Mouse (Mus musculus) limb, embryonic 13.5 days (tissue): Measurements from ENCODE around the gene Epha3. TPM values are rescaled to one million over a fixed set of nuclear protein-coding genes. Genes with fewer than 3 reads are reported as not detected.
A peak's percentile ranks its signal among the peaks of the same experiment; 100 is the strongest.

Source experiments
- ATAC-seq: fragments of 200-750 bp; cut with Nextera tagmentation; 2 replicates; pipeline ENCODE4 v1.8.0; 2017; ENCODE audit warnings: low read depth, moderate number of reproducible peaks, moderate TSS enrichment; ENCODE audit not compliant: low FRiP score
- H3K27ac ChIP-seq: fragments of 300-500 bp; sonication (generic); 2 replicates; pipeline ENCODE4 v1.5.1; 2015; ENCODE audit warnings: inconsistent platforms, mild to moderate bottlenecking, moderate library complexity
- H3K27me3 ChIP-seq: fragments of 300-500 bp; sonication (generic); 2 replicates; pipeline ENCODE4 v1.6.1; 2015; ENCODE audit warnings: mild to moderate bottlenecking, inconsistent platforms
- H3K36me3 ChIP-seq: fragments of 300-500 bp; sonication (generic); 2 replicates; pipeline ENCODE4 v1.6.1; 2015; ENCODE audit warnings: inconsistent platforms, mild to moderate bottlenecking, moderate library complexity
- H3K4me1 ChIP-seq: fragments of 300-500 bp; sonication (generic); 2 replicates; pipeline ENCODE4 v1.6.1; 2015; ENCODE audit warnings: inconsistent platforms
- H3K4me2 ChIP-seq: fragments of 300-500 bp; sonication (generic); replicated peaks from 2 replicates; pipeline ENCODE4 v1.6.1; 2015; ENCODE audit warnings: inconsistent platforms, mild to moderate bottlenecking, moderate library complexity
- H3K4me3 ChIP-seq: fragments of 300-500 bp; sonication (generic); 2 replicates; pipeline ENCODE4 v1.5.1; 2015; ENCODE audit warnings: moderate library complexity, mild to moderate bottlenecking, inconsistent platforms
- H3K9ac ChIP-seq: fragments of 300-500 bp; sonication (generic); 2 replicates; pipeline ENCODE4 v1.6.1; 2015; ENCODE audit warnings: mild to moderate bottlenecking, inconsistent platforms
- H3K9me3 ChIP-seq: fragments of 300-500 bp; sonication (generic); 2 replicates; pipeline ENCODE4 v1.6.1; 2016; ENCODE audit warnings: inconsistent platforms
- WGBS: fragments of 180-500 bp; shearing (Covaris S2); methylation state at CpG from one replicate; pipeline ENCODE4 v1.1.7; 2015; 5-methylcytosine and 5-hydroxymethylcytosine counted together
- polyA plus RNA-seq: library from polyadenylated mRNA; unstranded; fragments of >200 nt; fragmentation: Nextera tagmentation; extraction: Ambion mirVana; gene quantifications from 2 replicates; pipeline ENCODE4 v1.2.1, GENCODE M21; 2015

Epha3 gene
- polyA plus RNA-seq, 1 experiment from 2014 or later: 36.1 TPM

- WGBS: 7% methylated on average over 6 of the region's 6 CpGs
- Histone ChIP-seq H3K4me2 (peak overlapping the region; percentile 32), H3K27ac (no peak overlapping the region), H3K9me3 (no peaks in the 10 kb centered on the region), H3K4me3 (no peak overlapping the region), H3K27me3 (peaks cover 9% of the 10 kb centered on the region; the same call in 1 of the 2 replicates), H3K36me3 (peaks cover 3% of the 10 kb centered on the region; the same call in 1 of the 2 replicates), H3K9ac (no peak overlapping the region), H3K4me1 (peaks cover 7% of the 10 kb centered on the region)
- ATAC-seq: peak; percentile 91
Measured at GRCm38 (mm10) chr16:63556410-63557146, 307.4 kb downstream of the Epha3 start.

- Histone ChIP-seq H3K9ac (no peak overlapping the region), H3K9me3 (no peaks in the 10 kb centered on the region), H3K27me3 (peaks cover 8% of the 10 kb centered on the region; the same call in 1 of the 2 replicates), H3K36me3 (peaks cover 3% of the 10 kb centered on the region; the same call in 1 of the 2 replicates), H3K27ac (no peak overlapping the region), H3K4me3 (no peak overlapping the region), H3K4me2 (no peak overlapping the region), H3K4me1 (peaks cover 7% of the 10 kb centered on the region)
- ATAC-seq: no peak
- WGBS: 88% methylated on average over 7 of the region's 7 CpGs
Measured at GRCm38 (mm10) chr16:63552531-63552930, 311.4 kb downstream of the Epha3 start.

- no peak overlapping the region for H3K9ac ChIP-seq
- H3K27me3 ChIP-seq: peaks cover 7% of the 10 kb centered on the region; the same call in 1 of the 2 replicates
- H3K4me2 ChIP-seq: no peak overlapping the region
- no peaks in the 10 kb centered on the region for H3K36me3 ChIP-seq
- no peaks in the 10 kb centered on the region for H3K9me3 ChIP-seq
- no peaks in the 10 kb centered on the region for H3K4me1 ChIP-seq
- no peak overlapping the region for H3K4me3 ChIP-seq
- ATAC-seq: peak; percentile 67; the same call in 1 of the 2 replicates
- H3K27ac ChIP-seq: no peak overlapping the region
Measured at GRCm38 (mm10) chr16:63539489-63539888, 324.5 kb downstream of the Epha3 start.

- H3K36me3 ChIP-seq: no peaks in the 10 kb centered on the region
- H3K27ac ChIP-seq: no peak overlapping the region
- H3K4me2 ChIP-seq: no peak overlapping the region
- no peak for ATAC-seq
- H3K9ac ChIP-seq: no peak overlapping the region
- H3K9me3 ChIP-seq: no peaks in the 10 kb centered on the region
- no peak overlapping the region for H3K4me3 ChIP-seq
- WGBS: 32% methylated on average over 2 of the region's 2 CpGs
- H3K4me1 ChIP-seq: no peaks in the 10 kb centered on the region
- H3K27me3 ChIP-seq: 0 out of 2 replicates have a peak, but pooled peaks cover 4% of the 10 kb centered on the region
Measured at GRCm38 (mm10) chr16:63528821-63529220, 335.2 kb downstream of the Epha3 start.

GRCm38 (mm10) chr16:63517636-63518035, 346.3 kb downstream of the Epha3 start:
- no peaks in the 10 kb centered on the region for H3K4me1 ChIP-seq
- 84% methylated on average over 1 of the region's 1 CpGs for WGBS
- no peaks in the 10 kb centered on the region for H3K9me3 ChIP-seq
- no peak for ATAC-seq
- H3K36me3 ChIP-seq: no peaks in the 10 kb centered on the region
- H3K4me2 ChIP-seq: no peak overlapping the region
- H3K27ac ChIP-seq: no peak overlapping the region
- H3K9ac ChIP-seq: no peak overlapping the region
- no peak overlapping the region for H3K4me3 ChIP-seq
- no peaks in the 10 kb centered on the region for H3K27me3 ChIP-seq

GRCm38 (mm10) chr16:63510069-63510468, 353.9 kb downstream of the Epha3 start:
- Histone ChIP-seq H3K9ac (no peak overlapping the region), H3K4me2 (no peak overlapping the region), H3K4me3 (no peak overlapping the region), H3K4me1 (no peaks in the 10 kb centered on the region), H3K36me3 (no peaks in the 10 kb centered on the region), H3K9me3 (no peaks in the 10 kb centered on the region), H3K27me3 (no peaks in the 10 kb centered on the region), H3K27ac (no peak overlapping the region)
- ATAC-seq: no peak
- 85% methylated on average over 2 of the region's 2 CpGs for WGBS

- Histone ChIP-seq H3K27ac (no peak overlapping the region), H3K4me3 (no peak overlapping the region), H3K36me3 (no peaks in the 10 kb centered on the region), H3K27me3 (no peaks in the 10 kb centered on the region), H3K4me2 (no peak overlapping the region), H3K4me1 (no peaks in the 10 kb centered on the region), H3K9ac (no peak overlapping the region), H3K9me3 (no peaks in the 10 kb centered on the region)
- no peak for ATAC-seq
- 54% methylated on average over 2 of the region's 2 CpGs for WGBS
Measured at GRCm38 (mm10) chr16:63506437-63506836, 357.5 kb downstream of the Epha3 start.

- WGBS: 30% methylated on average over 6 of the region's 6 CpGs
Measured at GRCm38 (mm10) chr16:63501456-63501855, 362.5 kb downstream of the Epha3 start.

GRCm38 (mm10) chr16:63500975-63501393, 363.0 kb downstream of the Epha3 start:
- WGBS: 77% methylated on average over 4 of the region's 4 CpGs
- no peak overlapping the region for H3K4me3 ChIP-seq
- H3K9me3 ChIP-seq: no peaks in the 10 kb centered on the region
- H3K4me1 ChIP-seq: no peaks in the 10 kb centered on the region
- no peak overlapping the region for H3K4me2 ChIP-seq
- no peak overlapping the region for H3K27ac ChIP-seq
- H3K9ac ChIP-seq: no peak overlapping the region
- ATAC-seq: no peak
- no peaks in the 10 kb centered on the region for H3K27me3 ChIP-seq
- H3K36me3 ChIP-seq: no peaks in the 10 kb centered on the region

More at GRCm38 (mm10) chr16:63501456-63501855, 362.5 kb downstream of the Epha3 start:
- Histone ChIP-seq H3K27ac (no peak overlapping the region), H3K4me3 (no peak overlapping the region), H3K9me3 (no peaks in the 10 kb centered on the region), H3K4me2 (no peak overlapping the region), H3K36me3 (no peaks in the 10 kb centered on the region), H3K27me3 (no peaks in the 10 kb centered on the region), H3K4me1 (no peaks in the 10 kb centered on the region), H3K9ac (no peak overlapping the region)
- ATAC-seq: no peak
